Mouse (Mus musculus) kidney, postnatal 36 days (tissue): Measurements from ENCODE around the gene Igsf6.
"Not testable (repeated sequence)": the region's sequence is repeated elsewhere in the genome, so short reads cannot be mapped to it uniquely, and the experiment has no call there.

Experiments
- DNase-seq, 2 experiments: peaks; one replicate each; pipeline ENCODE4 v3.0.0; 2021 to 2022; ENCODE audit warnings: mixed read lengths in 2 of 2

Gene Igsf6

DNA sequence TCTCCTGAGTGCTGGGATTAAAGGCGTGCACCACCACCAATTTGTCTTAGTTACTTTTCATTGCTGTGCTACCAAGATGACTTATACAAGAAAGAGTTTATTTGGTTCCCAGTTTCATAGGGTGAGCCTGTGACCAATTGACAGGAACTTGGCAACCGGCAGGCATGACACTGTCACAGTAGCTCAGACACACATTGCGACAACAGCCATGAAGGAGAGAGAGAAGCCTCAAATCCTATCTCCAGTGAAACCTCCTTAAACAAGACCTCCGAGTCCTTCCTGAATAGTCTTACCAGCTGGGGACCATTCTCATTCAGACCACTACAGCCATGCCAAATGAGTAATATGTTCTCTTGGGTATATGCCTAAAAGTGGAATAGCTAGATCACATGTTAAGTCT lies 21.3 kb downstream of the Igsf6 start:
- DNase-seq: no peak

DNA sequence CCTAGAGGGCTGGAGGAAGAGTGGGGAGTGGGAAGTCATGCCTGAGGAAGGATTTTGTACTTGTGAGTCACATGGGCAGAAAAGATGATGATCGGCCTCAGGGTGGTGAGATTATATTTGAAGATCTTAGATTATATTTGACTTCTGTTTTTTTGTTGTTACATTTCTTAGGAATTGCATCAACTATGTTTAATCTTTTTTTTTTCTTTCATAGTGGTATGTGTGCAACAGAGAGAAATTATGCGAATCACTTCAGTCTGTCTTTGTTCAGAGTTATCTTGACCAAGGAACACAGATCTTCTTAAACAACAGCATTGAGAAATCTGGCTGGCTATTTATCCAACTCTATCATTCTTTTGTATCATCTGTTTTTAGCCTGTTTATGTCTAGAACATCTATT lies 26.7 kb downstream of the Igsf6 start:
- DNase-seq: no peak

DNA sequence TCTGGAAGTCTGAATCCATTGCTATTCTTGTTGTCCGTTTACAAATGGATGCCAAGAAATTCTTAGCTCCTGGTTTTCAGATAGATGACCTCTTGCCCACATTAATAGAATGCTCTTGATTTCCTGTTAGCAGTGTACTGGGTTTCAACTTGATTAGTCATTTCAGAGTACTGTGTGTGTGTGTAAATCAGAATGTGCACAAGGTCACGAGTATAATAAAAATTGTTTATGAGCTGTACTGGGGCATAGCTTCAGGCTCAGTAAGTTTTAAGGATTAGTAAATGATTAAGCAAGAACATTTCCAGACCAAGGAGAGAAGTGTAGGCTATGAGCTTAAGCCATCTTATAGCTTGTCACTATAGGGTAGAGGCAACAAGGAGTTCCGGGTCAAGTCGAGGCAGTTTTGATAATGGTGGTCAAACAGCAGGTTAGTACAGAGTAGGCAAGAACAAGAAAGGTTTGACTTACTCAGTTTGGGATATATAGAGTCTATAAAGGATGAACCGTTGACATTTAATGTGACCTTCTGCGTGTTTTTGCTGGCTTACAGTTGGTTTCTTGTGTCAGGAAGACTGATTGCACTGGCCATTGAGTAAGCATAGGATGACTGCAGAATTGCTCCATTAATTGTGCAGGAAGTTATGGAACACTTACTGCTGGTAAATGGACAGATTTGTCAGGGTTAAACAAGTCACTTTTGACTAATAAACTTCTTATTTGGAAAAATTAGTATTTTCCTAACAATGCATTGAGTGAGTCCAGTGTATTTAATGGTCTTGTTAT lies 28.5 kb downstream of the Igsf6 start:
- DNase-seq: peak in 1 of 2 experiments; percentile 47

DNA sequence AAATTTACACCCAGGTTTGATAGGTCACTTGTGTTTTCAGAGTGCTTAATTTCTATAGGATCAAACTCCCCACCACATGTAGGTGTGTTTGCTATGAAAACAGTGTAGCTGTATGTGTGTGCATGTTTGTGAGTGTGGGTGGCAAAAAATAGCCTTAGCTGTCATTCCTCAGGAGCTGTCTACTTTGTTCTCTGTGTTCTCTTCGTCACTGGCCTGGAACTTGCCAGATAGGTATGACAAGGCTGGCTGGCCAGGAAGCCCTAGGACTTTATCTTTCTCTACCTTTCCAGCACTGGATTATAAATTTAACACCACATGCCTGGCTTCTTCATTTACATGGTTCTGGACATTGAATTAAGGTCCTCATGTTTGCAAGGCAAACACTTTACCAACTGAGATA lies 30.1 kb downstream of the Igsf6 start:
- DNase-seq: peak in 1 of 2 experiments; percentile 20

DNA sequence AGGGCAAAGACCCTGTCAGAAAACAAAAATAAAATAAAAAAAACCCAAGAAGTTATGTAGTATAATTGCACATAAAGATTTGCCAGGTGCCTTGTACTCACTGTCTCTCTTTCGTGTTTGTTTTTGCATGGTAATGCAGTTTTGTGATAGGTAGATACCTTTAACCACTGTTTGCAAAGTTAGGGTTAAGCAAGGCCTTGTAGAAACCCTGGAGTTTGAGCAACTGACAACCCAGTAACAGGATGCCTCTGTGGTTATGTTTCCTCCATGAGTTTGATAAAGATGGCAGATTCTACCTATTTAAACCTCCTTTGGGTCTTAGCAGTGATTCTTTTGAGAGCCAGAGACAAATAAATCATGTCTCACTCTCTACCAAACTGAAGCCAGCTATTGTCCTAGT lies 30.9 kb downstream of the Igsf6 start:
- no peak for DNase-seq

DNA sequence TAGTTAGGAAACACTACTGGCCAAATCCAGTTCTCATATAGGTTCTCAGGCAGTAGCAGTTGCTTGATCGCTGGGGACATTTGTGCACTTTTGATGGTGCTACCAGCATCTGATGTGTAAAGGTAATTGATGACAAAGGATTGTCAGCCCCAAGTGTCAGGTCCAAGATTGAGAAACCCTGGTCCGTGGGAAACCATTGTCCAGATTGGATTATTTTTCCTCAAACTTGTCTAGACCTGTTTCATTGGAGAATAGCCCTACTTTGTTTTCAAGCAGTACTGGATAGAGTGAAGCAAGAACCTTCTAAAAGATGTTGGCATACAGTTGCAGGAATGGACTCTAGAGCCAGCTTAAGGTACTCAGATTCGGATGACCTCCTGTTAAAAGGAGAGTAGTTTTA lies 31.4 kb downstream of the Igsf6 start:
- no peak for DNase-seq

DNA sequence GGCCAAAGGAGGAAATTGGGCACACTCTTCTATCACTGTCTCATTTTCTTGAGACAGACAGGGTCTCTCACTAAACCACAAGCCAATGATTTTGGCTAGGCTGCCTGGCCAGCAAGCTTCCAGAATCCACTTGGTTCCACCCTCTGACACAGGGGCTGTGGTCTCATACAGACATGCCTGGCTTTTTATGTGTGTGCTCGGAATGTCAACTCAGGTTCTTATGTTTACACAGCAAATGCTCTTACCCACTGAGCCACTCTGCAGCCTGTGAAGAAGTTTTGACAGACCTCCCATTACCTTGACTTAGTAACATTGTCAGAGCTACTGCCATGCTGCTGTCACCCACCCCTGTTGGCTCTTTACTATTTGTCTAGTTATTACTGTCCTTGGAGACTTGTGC lies 32.4 kb downstream of the Igsf6 start:
- DNase-seq: no peak

DNA sequence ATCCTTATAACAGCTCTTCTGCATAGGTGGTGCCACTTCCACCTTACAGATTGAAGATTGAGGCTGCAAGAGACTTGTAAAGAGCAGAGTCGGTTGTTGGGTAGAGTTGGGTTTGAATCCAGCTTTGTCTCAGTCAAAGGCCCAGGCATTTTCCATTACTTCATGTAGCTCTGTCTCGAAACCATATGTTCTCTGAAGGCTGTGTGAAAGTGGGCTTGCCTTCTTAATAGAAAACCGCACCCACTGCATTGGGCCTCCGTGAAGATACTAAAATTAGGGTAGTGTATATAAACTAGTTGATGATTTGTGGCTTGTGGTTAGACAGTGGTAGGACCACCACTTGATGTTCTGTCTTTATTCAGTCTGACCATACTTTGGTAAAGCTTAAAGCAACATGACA lies 33.8 kb downstream of the Igsf6 start:
- no peak for DNase-seq

DNA sequence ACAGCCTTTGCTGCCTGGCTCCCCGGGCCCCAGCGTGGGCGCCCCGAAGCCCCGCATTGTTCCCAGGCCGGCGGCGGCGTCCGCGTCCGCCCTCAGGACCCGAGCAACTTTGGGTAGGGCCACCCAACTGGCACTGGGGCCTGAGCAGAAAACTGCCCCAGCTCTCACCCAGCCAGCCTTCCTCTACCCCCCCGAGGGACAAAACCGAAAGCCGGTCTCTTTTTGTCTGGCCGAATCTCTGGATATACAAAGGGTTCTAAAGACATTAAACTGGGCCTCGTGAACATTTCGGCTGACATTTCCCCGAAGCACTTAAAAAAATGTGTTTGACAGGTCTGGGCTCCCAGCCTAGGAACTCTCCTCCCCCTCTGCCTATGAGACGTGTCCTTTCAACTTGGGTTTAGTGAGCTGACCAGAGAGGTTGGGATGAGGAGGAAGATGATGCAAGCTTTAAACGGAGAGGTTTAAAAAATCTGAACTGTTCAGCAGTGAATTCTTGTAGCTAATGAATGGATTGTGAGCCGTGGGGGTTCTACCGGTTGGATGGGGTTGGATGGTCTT lies 39.1 kb downstream of the Igsf6 start:
- peak in 1 of 2 experiments; percentile 54 for DNase-seq

DNA sequence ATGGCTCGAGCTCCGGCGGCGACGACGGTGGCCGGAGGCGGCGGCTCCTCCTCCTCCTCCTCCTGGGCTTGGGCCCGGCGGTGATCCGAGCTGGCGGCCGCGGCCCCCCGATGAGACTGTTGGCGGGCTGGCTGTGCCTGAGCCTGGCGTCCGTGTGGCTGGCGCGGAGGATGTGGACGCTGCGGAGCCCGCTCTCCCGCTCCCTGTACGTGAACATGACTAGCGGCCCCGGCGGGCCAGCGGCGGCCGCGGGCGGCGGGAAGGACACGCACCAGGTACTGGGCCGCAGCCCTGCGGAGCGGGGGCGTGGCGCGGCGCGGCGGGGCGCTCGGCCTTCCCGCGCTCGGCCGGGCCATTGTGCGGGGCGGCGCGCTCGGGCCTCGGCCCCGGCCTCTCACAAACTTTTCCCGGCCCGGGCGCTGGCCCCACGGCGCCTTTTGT lies 39.7 kb downstream of the Igsf6 start:
- peak; percentile 29 to 72 for DNase-seq

DNA sequence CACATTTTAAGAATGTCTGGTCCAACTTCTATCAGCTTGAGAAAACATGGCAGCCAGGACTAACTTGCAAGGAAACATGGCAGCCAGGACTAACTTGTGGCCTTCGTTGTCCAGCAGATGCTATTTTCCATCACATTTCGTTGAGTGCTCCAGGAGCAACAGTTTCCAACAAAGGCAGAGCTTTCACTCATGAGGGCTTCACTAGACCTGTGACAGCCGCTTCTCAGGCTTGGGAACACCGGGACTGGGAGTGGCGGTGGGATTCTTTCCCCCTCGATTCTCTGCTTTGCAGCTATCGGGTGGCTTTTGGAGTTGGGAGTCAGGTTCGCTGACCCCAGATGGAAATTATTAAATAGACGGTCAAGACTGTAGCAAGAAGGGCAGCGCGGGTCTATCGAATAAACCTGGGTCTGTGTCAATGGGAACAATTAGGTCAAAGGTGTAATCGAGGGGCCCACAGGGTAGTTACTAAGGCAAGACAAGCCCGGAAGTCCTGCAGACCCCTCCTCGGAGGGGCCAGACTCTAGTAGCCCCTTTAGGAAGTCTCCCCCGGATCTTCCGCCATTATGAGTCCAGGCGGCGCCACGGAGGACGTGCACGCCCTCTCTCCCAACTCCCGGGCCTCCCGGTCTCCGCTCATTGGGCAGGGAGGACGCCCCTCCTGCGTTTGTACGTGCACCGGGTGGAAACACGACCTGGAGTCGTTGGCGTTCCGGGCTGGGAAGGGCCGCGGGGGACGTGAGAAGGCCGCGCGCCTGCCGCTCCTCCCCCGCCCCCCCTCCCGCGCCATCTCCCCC lies 40.3 kb downstream of the Igsf6 start, which contains the start of gene Mettl9:
Mettl9 (plus strand) TSS at position 590 of the 797 bp plus-strand sequence.
- DNase-seq: peak; percentile 94

DNA sequence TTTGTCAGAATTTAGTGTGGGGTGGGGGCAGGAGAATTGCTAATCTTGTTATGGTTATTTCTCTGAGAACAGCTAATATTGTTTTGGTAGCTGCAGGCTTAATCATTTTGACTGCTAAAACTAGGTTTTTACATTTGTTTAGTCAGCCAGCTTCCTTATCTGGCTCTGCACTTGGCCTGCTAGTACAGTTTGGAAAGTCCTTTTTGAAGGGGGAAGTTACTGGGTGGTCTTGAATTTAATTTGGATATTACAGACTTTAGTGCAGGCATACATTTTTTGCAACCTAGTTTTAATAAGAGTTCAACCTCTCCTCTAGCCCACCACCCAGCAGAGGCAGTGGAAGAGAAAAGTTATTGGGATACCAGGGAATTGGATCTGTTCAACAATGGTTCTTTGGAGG lies 44.4 kb downstream of the Igsf6 start:
- not testable (repeated sequence) for DNase-seq

DNA sequence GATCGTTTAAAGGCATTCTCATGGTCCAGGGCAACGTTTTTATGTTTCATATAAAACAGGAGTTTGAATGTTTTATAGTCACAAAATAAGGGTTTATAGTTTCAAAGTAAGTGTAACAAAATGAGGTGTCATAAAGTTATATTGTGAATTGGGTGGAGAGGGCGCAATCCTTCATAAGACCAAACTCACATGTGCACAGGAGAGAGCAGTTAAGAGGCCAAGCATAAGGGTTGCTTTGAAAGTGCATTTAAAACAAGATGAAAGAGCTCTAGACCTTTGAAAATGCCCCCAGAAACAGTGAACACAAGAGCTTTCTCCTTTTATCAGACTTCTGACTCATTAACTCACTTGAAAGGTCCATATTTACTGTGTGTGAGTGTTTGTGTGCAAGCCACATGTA lies 48.1 kb downstream of the Igsf6 start:
- no peak for DNase-seq

DNA sequence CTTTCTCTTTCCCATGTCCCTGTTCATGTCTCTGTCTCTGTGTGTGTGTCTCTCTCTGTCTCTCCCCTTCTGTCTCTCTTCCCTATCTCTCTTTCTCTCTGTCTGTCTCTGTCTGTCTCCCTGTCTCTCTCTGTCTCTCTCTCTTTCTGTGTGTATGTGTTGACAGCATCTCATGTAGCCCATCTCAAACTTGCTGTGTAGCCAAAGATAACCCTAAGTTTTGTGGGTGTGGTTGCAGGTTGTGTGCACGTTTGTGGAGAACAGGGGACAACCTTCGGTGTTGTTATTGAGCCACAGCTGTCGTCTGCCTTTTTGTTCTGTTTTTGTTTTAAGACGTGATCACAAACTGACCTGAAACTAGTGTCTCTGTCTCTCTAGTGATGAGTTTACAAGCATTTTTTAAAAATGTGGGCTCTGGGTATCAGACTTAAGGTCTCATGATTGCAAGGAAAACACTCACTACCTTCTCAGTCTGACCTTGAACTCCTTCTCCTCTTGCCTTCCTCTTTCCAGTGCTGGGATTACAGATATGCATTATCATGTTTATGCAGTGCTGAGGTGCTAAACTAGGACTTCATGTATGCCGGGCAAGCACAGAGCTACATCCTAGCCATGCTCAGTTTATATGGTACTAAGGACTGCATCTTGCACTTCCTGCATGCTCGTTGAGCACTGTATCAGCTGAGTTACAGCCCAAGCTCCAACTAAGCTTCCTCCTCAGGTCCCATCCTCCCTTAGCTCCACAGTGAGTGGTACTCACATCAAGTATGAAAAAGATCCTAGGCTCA lies 49.0 kb downstream of the Igsf6 start:
- DNase-seq: no peak

DNA sequence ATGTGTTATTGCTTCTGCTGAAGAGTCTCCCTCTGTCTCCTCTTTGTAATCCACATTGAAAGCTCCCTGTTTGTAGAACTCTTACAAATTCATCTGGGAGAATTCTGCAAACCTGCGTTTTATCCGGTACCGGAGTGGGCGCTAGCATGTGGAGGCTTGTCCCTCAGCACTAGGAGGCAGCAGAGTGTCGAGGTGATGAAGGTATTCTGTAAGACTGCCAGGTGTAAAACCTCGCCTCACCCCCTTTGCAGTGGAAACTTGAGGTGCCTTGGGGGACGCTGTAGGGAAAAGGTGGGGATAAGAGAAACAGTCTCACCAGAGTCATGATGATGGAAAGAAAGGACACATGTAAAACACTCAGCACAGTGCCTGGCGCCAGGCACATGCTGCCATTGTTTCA lies 54.1 kb downstream of the Igsf6 start:
- peak in 1 of 2 experiments; percentile 76 for DNase-seq

DNA sequence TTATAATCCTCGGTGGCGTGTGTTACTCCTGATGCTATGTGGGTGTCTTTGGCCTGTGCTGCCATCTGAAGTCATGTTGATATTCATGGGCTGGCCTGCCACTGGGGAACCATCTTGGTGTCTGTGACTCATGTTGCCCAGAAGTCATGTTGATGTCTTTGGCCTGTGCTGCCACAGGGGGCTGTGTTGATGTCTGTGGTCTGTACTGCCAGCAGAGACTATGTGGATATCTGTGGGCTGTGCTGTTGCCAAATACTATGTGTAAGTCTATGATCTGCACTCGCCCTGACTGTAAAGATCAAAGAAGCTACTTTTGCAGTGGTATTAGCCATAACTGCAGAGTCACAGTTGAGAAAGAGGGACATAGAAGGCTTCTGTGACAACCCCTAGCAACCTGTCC lies 55.6 kb downstream of the Igsf6 start:
- DNase-seq: no peak

DNA sequence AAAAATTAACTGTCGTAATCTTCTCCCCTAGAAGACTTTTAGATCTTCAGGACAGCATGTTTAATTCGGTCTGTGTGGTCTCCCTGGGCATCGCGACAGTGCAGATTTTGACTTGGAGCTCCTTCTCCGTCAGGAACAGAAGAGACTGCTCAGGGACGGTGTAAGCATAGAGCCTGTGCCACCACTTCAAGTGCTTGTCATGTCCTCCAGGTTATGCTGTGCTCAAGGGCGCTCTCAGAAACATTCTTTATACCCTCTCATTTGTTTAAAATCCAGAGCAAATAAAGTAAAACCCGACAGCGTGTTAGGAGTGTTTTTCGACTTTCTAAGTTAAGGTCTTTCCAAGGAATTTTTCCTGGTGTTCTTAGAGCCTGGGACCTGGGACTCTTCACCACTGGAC lies 59.9 kb downstream of the Igsf6 start:
- DNase-seq: no peak
